Mouse (Mus musculus) natural killer cell, adult 2 months (primary cell): ENCODE results near the gene Ddx1.
A peak's percentile ranks its signal among the peaks of the same experiment; 100 is the strongest.

Experiments
- DNase-seq, 2 experiments: peaks; one replicate each; pipeline ENCODE4 v3.0.0; 2022; ENCODE audit warnings: low spot score in 2 of 2

Gene Ddx1

GRCm38 (mm10) chr12:13248691-13249572, at the start of gene Ddx1:
TSS of gene Ddx1 (minus strand) at chr12:13249213.
- DNase-seq = peak; percentile 61 to 77

GRCm38 (mm10) chr12:13293421-13293881, 44.4 kb upstream of the Ddx1 start:
- DNase-seq = no peak

GRCm38 (mm10) chr12:13291453-13291852, 42.4 kb upstream of the Ddx1 start:
- DNase-seq = no peak

DNA sequence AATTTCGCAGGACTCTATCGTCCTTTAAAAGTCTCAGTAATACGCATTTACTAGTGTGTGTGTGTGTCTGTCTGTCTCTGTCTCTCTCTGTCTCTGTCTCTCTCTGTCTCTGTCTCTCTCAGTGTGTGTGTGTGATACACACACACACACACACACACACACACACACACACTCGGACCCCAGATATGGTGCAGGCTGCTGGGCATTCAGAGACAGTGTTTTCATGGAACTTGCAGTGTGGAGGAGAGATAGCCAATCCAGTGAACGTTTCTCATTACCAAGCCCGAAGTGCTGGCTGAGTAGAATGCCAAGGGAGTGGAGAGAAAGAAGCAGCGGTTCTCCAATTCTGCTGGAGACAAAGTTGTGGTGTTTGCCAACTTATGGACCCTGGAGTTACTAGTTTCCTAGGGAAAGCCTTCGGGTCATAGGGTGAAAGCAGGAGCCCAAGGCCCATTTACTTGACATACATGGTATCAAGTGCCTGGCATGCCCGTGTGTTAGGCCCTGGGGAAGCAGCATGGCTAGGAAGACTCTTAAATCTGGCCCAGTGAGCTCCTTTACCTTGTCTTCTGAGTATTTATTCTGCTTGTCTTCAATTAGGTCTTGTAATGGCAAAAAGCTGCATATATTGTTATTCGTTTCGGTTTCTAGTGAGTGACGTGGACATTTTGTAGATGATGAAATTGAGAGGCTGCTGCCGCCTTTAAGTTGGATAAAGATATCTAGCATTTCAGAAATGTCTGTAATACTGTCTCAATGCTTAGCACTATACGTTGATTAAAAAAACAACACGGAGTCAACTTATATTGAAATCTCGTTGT, 20.8 kb upstream of the Ddx1 start:
- no peak for DNase-seq

DNA sequence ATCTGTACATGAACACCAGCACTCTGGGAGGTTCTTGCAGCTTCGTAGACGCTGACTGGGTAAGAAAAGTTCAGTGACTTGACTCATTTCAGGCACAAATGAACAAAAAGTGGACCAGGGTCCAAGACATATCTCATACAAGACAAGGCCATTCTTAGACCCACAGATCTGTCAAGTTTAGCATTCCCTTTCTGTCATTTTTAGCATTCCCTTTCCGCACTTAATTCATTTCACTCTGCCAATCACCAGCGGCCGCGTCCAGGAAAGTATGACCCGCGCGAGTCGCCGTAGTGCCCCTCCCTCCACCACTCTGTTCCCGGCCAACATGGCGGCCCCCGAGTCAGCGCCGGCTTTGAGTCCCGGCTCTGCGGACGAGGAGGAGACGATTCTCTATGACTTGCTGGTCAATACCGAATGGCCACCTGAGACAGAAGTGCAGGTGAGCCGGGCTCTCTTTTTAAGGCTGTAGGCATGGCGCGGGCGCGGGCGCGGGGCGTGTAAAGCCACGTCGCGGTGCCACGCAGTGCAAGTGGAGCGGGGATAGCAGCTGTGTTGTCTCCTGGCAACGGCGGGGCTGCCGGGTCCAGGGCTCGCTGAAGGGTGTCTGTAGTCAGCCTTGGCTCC, 19.9 kb upstream of the Ddx1 start, which contains the start of gene Nbas:
Gene Nbas, plus strand, starts transcription at position 308 of the 624 bp plus-strand sequence.
- peak; percentile 56 to 66 for DNase-seq

DNA sequence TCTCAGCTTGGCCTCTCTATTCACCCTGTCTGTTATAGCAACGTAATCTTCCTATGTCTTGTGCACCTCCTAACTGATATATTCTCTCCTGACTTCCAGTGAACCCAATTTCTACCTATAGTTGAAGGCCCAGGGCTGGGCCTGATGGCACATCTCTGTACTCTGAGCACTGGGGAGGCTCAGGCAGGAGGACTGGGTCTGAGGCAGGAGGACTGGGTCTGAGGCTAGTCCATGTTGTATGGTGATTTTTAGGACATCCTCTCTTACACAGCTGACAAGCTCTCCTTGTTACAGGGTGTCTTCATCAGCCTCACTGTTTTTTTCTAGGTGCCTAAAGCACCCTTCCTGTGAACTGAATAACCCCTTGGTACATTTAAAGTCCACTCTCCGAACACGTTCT, 19.4 kb upstream of the Ddx1 start:
- DNase-seq = no peak

DNA sequence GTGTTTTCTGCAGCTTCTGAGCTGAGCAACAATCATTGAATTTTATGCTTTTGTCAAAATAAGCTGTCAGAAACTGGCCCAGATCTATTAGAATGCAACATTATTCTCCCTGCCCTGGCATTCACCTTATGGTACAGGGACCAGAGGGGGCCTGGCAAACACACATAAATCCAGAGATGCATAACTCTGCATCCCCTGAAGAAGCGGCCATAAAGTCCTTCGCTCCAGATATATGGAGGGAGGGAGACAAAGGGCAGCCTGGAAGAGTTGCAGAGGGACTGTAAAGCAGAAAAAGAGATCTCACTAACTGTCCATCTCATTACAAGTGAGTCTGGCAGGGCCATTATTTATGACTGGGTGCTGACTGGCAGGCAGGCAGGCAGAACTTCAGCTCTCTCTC, 6.7 kb upstream of the Ddx1 start:
- no peak for DNase-seq

GRCm38 (mm10) chr12:13255068-13255467, 6.1 kb upstream of the Ddx1 start:
- no peak for DNase-seq

DNA sequence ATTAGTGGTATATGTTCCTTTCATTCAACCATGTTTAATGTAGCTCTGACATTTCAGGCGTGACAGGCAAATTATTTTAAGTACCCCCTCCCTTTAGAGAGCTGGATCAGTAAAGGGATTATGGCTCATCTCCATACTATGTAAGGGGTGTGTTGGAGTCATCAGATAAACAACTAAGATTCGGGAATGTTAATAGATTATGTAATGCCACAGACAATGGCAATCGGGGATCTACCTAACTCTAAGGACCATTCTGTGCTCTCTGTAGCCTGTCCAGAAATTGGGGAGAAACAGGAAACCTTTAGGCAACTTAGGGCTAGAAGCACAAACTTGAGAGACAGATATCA, 533 bp upstream of the Ddx1 start:
- DNase-seq = no peak

DNA sequence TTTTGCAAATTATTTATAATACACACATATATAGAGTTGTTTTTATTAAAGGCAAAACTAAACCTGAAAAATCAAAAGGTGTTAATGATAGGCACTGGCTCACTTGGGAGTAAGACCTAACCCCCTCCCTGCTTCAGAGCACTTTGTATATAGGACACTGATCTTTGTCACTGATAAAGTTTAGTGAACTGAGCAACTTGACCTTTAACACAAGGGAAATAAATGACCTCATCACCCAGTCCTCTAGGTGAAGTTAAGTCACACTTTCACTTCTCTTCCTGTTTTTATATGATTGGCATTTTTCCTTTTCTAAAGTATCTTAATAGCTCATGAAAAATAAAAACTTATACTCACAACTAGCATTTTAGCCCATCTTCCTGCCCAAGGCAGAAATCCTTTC, 6.6 kb downstream of the Ddx1 start:
- no peak for DNase-seq

DNA sequence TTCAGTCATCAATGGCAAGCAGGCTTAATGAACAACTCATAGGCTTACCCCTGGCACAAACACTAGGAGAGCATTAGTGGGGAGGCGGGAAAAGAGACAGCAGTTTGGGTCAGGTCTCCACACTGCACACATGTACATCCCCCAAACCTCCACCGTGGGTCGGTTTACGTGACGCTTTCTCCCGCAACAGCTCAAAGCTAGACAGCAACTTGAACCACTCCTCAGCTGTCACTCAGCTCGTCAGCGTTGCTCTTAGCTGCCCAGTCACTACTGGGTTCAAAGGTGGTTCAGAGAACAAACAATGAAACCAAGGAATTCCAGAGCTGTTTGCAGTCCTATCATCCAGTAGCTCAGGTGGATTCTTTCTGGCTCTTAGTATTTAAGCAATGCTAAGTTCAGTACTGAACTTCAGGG, 30.9 kb downstream of the Ddx1 start:
- DNase-seq = no peak

DNA sequence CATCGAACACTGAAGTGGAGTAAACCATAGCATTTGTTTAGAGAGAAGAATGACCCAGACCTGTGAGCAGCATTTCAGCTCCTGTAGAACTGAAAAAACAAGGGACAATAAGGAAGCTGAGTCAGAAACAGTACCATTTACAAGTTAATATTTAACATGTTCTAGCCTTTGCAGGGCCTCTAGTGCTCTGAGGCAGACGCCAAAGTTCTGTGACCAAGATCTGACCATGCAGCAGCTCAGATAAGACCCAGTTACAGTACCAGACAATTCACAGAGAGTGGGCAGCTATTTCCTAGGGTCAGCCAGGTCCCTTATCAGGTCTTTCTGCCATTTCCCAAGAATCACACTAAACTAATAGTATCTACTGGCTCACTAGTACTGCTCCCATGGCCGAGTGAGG, 31.4 kb downstream of the Ddx1 start:
- no peak for DNase-seq

GRCm38 (mm10) chr12:13216501-13217103, 32.4 kb downstream of the Ddx1 start:
- DNase-seq = no peak

- DNase-seq = peak; percentile 40 to 52
Observed at GRCm38 (mm10) chr12:13214345-13215278, 34.4 kb downstream of the Ddx1 start.

GRCm38 (mm10) chr12:13211746-13212482, 37.1 kb downstream of the Ddx1 start:
- DNase-seq = no peak

GRCm38 (mm10) chr12:13209692-13210377, 39.2 kb downstream of the Ddx1 start:
- no peak for DNase-seq

DNA sequence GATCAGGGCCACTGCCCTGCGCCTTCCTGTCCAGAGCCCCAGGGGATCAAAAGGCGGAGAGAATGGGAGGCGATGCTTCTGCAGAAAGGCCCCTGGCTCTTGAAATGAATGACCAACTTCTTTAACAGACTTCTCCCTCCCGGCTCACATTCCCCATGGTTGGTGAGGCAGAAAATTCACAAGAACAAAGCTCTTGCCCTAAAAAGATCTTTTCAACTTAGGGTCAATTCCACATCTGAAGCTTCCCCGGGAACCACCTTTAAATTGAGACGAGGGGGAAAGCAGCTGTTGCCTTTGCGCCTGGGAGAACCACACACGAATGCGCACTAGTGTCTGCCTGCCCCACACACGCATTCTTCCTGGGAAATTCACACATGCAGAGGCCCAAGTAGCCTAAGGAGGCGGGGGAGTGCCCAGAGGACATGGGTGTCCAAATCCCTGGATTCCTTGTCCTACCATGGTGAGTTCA, 40.0 kb downstream of the Ddx1 start:
- no peak for DNase-seq

GRCm38 (mm10) chr12:13208517-13208916, 40.5 kb downstream of the Ddx1 start:
- no peak for DNase-seq

- no peak for DNase-seq
Observed at GRCm38 (mm10) chr12:13207099-13207498, 41.9 kb downstream of the Ddx1 start.
